Mouse (Mus musculus): ENCODE data around the gene Por.

- TF ChIP-seq CTCF (IDR thresholded peaks at IDR 0.05; ENCODE audit: low read depth, low read length) = no peak
- no peak for TF ChIP-seq POLR2A (IDR thresholded peaks at IDR 0.05; ENCODE audit: extremely low read depth, insufficient read depth, low read length)
Observed at GRCm38 (mm10) chr5:135640459-135640789, 29.4 kb upstream of the Por start.

Measured in liver, adult 2 months (tissue).